Mouse (Mus musculus): ENCODE measurements around the gene Kazald1. TPM values are rescaled to one million over a fixed set of nuclear protein-coding genes. Genes with fewer than 3 reads are reported as not detected.

The Kazald1 gene
- total RNA-seq, 2 experiments from 2014 or later: 0.94 to 1.6 TPM

- DNase-seq (ENCODE audit: low spot score in 2 of 2): no peak
Observed at GRCm38 (mm10) chr19:45076586-45077510, 1.8 kb downstream of the Kazald1 start.

- DNase-seq (ENCODE audit: low spot score in 2 of 2): no peak
Observed at GRCm38 (mm10) chr19:45077742-45078645, 3.0 kb downstream of the Kazald1 start.

GRCm38 (mm10) chr19:45078971-45079764, 4.1 kb downstream of the Kazald1 start:
- DNase-seq (ENCODE audit: low spot score in 2 of 2): no peak

DNA sequence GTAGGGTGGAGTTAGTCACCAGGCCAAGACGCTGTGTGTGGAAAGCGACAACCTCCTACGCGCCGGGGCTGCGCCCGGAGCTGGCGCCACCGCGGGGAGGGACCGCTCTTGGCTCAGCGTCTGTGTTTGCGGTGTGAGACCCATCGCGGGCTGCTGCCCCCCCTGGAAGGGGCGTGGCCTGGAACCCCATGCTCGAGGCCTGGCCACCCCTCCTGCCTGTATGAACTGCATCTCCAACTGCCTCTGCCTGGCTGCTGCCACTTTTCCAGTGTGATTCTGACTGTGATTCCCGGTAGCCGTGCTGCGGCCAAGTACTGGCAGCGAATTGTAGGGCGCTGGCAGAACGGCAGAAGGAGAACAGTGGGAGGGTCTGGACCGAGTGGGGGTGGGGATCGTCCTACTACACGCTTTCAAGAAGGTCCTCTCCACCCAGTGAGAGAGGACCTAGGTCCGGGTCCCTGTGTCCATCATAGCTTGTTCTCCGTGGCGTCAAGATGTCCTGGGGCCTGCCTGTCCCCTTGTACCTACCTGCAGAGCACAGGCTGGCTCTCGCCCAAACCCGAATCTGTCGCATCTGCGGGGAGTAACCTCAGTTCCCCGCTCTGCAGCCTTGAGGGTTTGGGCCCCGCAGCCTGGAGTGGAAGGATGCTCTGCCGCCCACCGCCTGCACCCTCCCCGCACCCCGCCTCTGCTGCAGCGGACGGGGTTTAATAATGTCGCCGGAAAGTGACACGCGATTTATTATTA, 4.9 kb downstream of the Kazald1 start:
- DNase-seq (ENCODE audit: low spot score in 2 of 2): peak in 1 of 2 experiments; percentile 40

GRCm38 (mm10) chr19:45080711-45081110, 5.7 kb downstream of the Kazald1 start:
- DNase-seq (ENCODE audit: low spot score in 2 of 2): no peak

DNA sequence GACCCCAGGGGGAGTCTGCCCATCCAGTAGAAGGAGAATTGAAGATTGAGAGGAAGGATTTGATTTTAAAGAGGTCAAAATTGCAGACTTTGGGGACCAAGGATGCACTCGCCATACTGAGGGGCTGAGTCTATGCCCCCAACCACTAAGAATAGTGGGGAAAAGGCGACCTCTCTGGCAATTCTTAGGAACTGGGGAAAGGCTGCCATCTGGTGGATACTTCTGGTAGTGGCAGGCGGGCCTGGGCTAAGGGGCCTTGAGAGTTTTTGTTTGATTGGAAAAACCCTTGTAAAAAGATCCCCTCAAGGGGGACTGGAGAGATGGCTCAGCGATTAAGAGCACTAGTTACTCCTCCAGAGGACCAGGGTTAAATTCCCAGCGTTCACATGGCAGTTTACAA, 6.2 kb downstream of the Kazald1 start:
- DNase-seq (ENCODE audit: low spot score in 2 of 2): peak; percentile 69 to 70

GRCm38 (mm10) chr19:45081841-45082550, 7.0 kb downstream of the Kazald1 start:
- DNase-seq (ENCODE audit: low spot score in 2 of 2): no peak

DNA sequence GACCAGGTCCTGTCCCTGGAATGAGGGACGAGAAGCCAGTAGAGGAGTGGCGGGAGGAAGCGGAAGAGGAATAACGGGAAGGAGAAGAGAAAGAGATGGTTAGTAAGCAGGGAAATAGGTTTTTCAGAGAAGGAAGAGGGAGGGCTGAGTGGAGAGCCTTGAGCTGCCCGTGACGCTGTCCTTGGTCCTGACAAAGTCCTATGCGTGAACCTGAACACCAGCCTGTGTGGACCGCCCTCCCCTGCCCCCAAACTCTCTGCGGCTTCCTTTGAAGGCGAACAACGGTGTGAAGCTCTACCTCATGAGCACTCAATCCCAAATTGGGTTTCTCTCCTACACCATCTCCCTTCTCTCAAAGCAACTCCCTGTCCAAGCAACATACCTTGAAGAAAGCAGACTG, 22.8 kb downstream of the Kazald1 start:
- DNase-seq (ENCODE audit: low spot score in 2 of 2): no peak

DNA sequence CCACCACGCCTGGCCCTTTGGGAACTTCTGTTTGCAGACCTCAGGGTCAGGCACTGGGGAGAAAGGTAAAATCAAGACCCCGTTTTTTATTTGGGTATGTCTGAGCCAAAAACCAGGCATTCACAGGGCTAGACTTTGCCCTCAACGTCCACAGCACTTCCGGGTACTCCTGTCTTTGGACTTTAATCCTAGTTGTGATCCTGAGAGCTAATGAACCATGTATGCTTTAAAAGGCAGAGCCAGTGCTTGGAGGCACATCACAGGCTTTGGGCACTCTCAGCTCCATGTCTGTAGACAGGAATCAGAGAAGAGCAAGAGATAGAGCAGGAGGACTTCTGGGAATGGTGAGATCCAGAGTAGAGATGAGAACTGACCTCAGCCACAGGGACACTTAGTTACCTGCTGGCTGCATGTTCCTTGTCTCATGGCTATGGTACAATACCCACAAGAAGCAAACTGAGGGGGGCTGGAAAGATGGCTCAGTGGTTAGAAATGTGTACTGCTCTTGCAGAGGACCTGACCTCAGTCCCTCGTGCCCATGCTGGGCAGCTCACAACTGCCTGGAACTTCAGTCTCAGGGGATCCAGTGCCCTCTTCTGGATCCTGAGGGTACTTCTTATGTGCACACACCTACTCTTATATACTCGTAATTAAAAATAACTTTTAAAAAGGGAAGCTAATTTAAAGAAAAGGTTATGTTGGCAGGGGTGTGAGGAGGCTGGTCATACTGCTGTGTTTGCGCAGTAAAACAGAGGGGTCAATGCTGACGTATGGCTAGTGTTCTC, 25.6 kb downstream of the Kazald1 start:
- no peak for DNase-seq (ENCODE audit: low spot score in 2 of 2)

DNA sequence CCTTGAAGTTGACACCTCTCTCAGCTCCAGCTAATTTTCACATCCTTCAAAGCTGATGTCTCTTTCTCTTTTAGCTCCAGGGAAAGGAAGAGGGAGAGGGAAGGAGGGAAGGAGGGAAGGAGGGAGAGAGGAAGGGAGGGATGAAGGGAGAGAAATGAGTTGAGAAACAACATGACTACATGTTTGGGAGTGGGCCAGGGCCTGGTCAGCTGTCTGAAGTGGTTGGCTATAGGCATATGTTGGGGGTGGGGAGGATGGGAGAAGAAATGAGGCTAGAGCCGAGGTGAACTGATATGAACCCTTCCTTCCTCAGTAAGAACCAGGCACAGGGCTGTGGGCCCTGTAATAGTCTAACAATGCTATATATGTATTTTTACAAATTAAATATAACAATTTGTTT, 30.6 kb downstream of the Kazald1 start:
- no peak for DNase-seq (ENCODE audit: low spot score in 2 of 2)

GRCm38 (mm10) chr19:45106689-45107088, 31.6 kb downstream of the Kazald1 start:
- DNase-seq (ENCODE audit: low spot score in 2 of 2): no peak

- DNase-seq (ENCODE audit: low spot score in 2 of 2): no peak
Observed at GRCm38 (mm10) chr19:45110681-45111080, 35.6 kb downstream of the Kazald1 start.

- DNase-seq (ENCODE audit: low spot score in 2 of 2): no peak
Observed at GRCm38 (mm10) chr19:45112444-45112843, 37.4 kb downstream of the Kazald1 start.

DNA sequence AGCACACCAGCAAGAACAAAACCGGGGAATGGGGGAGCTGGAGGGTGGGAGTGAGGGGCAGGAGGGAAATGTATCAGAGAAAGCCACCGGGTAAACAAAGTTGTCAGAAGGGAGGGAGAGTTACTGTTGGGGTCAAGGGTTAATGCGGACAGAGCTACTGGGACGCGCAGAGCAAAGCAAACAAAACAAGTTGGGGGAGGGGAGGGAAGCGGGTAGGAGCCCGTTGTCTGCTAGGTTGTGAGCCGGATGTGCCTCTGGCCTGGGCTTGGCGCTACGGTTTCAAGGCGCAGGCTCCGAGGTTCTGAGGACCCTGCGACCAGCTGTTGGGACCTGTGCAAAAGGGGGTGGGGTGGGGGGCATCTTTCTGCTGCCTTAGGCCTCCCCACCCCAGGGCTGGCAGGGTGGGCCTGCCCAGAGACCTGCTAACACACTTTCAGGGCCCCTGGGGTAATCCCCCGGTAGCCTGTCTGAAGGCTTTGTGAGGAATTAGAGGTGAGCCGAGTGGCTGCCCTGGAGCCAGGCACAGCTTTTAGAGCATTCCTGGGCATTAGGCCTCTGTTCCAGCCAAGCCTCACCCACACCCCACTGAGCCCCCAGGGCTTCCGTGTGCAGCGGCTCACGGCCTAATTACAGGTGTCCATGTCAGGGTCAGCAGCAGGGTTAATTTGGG, 38.9 kb downstream of the Kazald1 start:
- DNase-seq (ENCODE audit: low spot score in 2 of 2): no peak

DNA sequence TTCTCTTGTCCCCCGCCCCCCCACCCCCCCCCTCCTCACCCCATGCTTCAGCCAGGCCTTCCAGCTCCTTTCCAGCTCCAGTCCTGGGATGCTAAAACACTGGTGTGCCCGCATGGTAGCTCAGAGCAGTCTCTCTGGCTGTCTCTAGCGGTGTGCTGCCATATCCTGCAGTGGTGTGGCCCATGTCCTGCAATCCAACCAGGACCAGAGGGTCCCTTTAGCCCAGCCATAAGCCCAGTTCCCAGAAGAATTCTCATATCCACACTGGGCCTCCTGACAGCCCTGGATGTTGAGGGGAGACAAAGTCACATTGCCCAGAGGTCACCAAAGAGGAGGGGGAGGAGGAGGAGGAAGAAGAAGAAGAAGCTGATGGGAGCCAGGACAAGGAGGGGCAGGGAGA, 39.7 kb downstream of the Kazald1 start:
- DNase-seq (ENCODE audit: low spot score in 2 of 2): no peak

GRCm38 (mm10) chr19:45116798-45117197, 41.8 kb downstream of the Kazald1 start:
- DNase-seq (ENCODE audit: low spot score in 2 of 2): peak; percentile 15 to 25
